Mouse (Mus musculus): ENCODE measurements at regions not wholly inside any gene's neighbourhood (a gene's known extent, or its start where the extent isn't known, plus 50 kb on each side); places are given as distances from the start of the nearest gene placed in this dataset.

- in situ Hi-C loops (cut with MboI; ENCODE audit: low pct_ligation_motif_present, low pct_unique_long_range_greater_than_20kb, low sequenced_read_pairs) = no loop called here
- no peaks in the 10 kb centered on the region for H3K79me2 ChIP-seq (replicated peaks; ENCODE audit: control insufficient read depth, extremely low read depth, insufficient read depth, poor library complexity, severe bottlenecking)
- DNase-seq (ENCODE audit: extremely low read depth) = no peak
- TF ChIP-seq NELFE (IDR thresholded peaks at IDR 0.05; ENCODE audit: low read depth, low read length) = no peak
- no peak for TF ChIP-seq TBP (conservative IDR thresholded peaks at IDR 0.05; ENCODE audit: low read depth, low read length)
- no peak for TF ChIP-seq USF2 (conservative IDR thresholded peaks at IDR 0.05; ENCODE audit: low read depth, low read length)
- TF ChIP-seq ZKSCAN1 (IDR thresholded peaks at IDR 0.05; ENCODE audit: borderline replicate concordance, low read depth, low read length) = no peak
- no peak for TF ChIP-seq USF1 (IDR thresholded peaks at IDR 0.05; ENCODE audit: low read depth, low read length)
- TF ChIP-seq JUND (conservative IDR thresholded peaks at IDR 0.05; ENCODE audit: low read depth, low read length) = no peak
- no peak for TF ChIP-seq JUN (IDR thresholded peaks at IDR 0.05; ENCODE audit: insufficient read depth, low read depth, low read length)
- no peak for TF ChIP-seq KAT2A (IDR thresholded peaks at IDR 0.05; ENCODE audit: insufficient replicate concordance, low read length)
- TF ChIP-seq RAD21 (IDR thresholded peaks at IDR 0.05; ENCODE audit: low read depth, low read length) = no peak
- no peak for TF ChIP-seq MAX (IDR thresholded peaks at IDR 0.05; ENCODE audit: low read length)
- TF ChIP-seq BHLHE40 (IDR thresholded peaks at IDR 0.05; ENCODE audit: low read depth, low read length) = no peak
- TF ChIP-seq EP300 (IDR thresholded peaks at IDR 0.05; ENCODE audit: low read length) = no peak
- no peak for TF ChIP-seq MYC (IDR thresholded peaks at IDR 0.05; ENCODE audit: low read depth, low read length)
- no peak for TF ChIP-seq NRF1 (IDR thresholded peaks at IDR 0.05; ENCODE audit: low read depth, low read length)
- TF ChIP-seq SIN3A (IDR thresholded peaks at IDR 0.05; ENCODE audit: low read length) = no peak
- TF ChIP-seq MXI1 (IDR thresholded peaks at IDR 0.05; ENCODE audit: low read depth, low read length) = no peak
- TF ChIP-seq ZC3H11A (IDR thresholded peaks at IDR 0.05; ENCODE audit: low read depth, low read length) = no peak
- no peak for TF ChIP-seq ETS1 (conservative IDR thresholded peaks at IDR 0.05; ENCODE audit: low read depth, low read length)
- TF ChIP-seq RCOR1 (conservative IDR thresholded peaks at IDR 0.05; ENCODE audit: low read depth, low read length) = no peak
- no peak for TF ChIP-seq SMC3 (IDR thresholded peaks at IDR 0.05; ENCODE audit: low read depth, low read length)
- no peak overlapping the region for H3K27ac ChIP-seq (ENCODE audit: insufficient read depth, low read depth)
- H3K4me3 ChIP-seq (replicated peaks in 1 of 3; ENCODE audit: low read depth in 2 of 3, low read length in 2 of 3, poor library complexity in 1 of 3) = no peak overlapping the region
- H3K36me3 ChIP-seq (replicated peaks in 1 of 2; ENCODE audit: control insufficient read depth in 1 of 2, insufficient read depth in 1 of 2, low read length in 1 of 2) = no peaks in the 10 kb centered on the region
- dilution Hi-C loops (cut with MboI; ENCODE audit: extremely low pct_ligation_motif_present, extremely low pct_unique_long_range_greater_than_20kb, low sequenced_read_pairs) = no loop called here
- H3K27me3 ChIP-seq (replicated peaks) = no peaks in the 10 kb centered on the region
- H3K4me1 ChIP-seq (ENCODE audit: control insufficient read depth in 1 of 2, insufficient read depth in 2 of 2) = no peaks in the 10 kb centered on the region
- no peaks in the 10 kb centered on the region for H3K9me3 ChIP-seq (replicated peaks; ENCODE audit: low read length)
- H3K9ac ChIP-seq (ENCODE audit: insufficient read depth, low read depth) = no peak overlapping the region
- no peak overlapping the region for H3K4me2 ChIP-seq (ENCODE audit: insufficient read depth, low read depth, poor library complexity, severe bottlenecking)
Measured at GRCm38 (mm10) chr9:69588846-69589245, 135.4 kb downstream of the Anxa2 start.

GRCm38 (mm10) chr9:69587096-69587495 is 133.7 kb downstream of the Anxa2 start:
- TF ChIP-seq CTCF (conservative IDR thresholded peaks at IDR 0.05 in 1 of 2, IDR thresholded peaks at IDR 0.05 in 1 of 2; ENCODE audit: low read depth in 2 of 2, low read length in 2 of 2) (0 out of 4 replicates have a peak, but pooled peaks of 1 of the 2 experiments have one; percentile 6), IRF4 (IDR thresholded peaks at IDR 0.05; ENCODE audit: low read depth, low read length) (no peak)
- dilution Hi-C loops (cut with MboI; ENCODE audit: extremely low pct_ligation_motif_present, extremely low pct_unique_long_range_greater_than_20kb, low sequenced_read_pairs) = no loop called here

More at GRCm38 (mm10) chr9:69587096-69587495, 133.7 kb downstream of the Anxa2 start:
- Histone ChIP-seq H3K4me3 (replicated peaks in 1 of 3; ENCODE audit: low read depth in 2 of 3, low read length in 2 of 3, poor library complexity in 1 of 3) (no peak overlapping the region), H3K4me1 (ENCODE audit: control insufficient read depth in 1 of 2, insufficient read depth in 2 of 2) (no peaks in the 10 kb centered on the region), H3K4me2 (ENCODE audit: insufficient read depth, low read depth, poor library complexity, severe bottlenecking) (no peak overlapping the region), H3K27me3 (replicated peaks) (no peaks in the 10 kb centered on the region), H3K36me3 (replicated peaks in 1 of 2; ENCODE audit: control insufficient read depth in 1 of 2, insufficient read depth in 1 of 2, low read length in 1 of 2) (no peaks in the 10 kb centered on the region), H3K9ac (ENCODE audit: insufficient read depth, low read depth) (no peak overlapping the region), H3K9me3 (replicated peaks; ENCODE audit: low read length) (no peaks in the 10 kb centered on the region), H3K79me2 (replicated peaks; ENCODE audit: control insufficient read depth, extremely low read depth, insufficient read depth, poor library complexity, severe bottlenecking) (no peaks in the 10 kb centered on the region), H3K27ac (ENCODE audit: insufficient read depth, low read depth) (no peak overlapping the region)
- in situ Hi-C loops (cut with MboI; ENCODE audit: low pct_ligation_motif_present, low pct_unique_long_range_greater_than_20kb, low sequenced_read_pairs) = no loop called here
- no peak for DNase-seq (ENCODE audit: extremely low read depth)

Data from CH12.LX (cell line).